Mouse (Mus musculus) E14TG2a.4 (cell line): ENCODE results near the gene Nr4a1.

ENCODE experiments used
- CTCF ChIP-seq: conservative IDR thresholded peaks from 2 replicates; pipeline ENCODE4 v1.5.1; 2014; ENCODE audit warnings: low read length
- NANOG ChIP-seq: IDR thresholded peaks from 2 replicates; pipeline ENCODE4 v1.6.1; 2014; ENCODE audit warnings: borderline replicate concordance, low read length, mixed read lengths

GRCm38 (mm10) chr15:101238885-101239511 lies 15.1 kb upstream of the Nr4a1 start:
- TF ChIP-seq CTCF (peak; percentile 58), NANOG (no peak)
